Mouse (Mus musculus) liver, adult 2 months (tissue): ENCODE measurements around the gene Tnf.

Experiments
- CTCF ChIP-seq: fragments of 200-500 bp; IDR thresholded peaks from 2 replicates; pipeline ENCODE4 v1.5.1; 2011; ENCODE audit warnings: low read depth, low read length, control low read depth
- POLR2A ChIP-seq: fragments of 200-500 bp; IDR thresholded peaks from 2 replicates; pipeline ENCODE4 v1.6.1; 2011; ENCODE audit warnings: low read length, control low read depth; ENCODE audit not compliant: insufficient read depth; ENCODE audit errors: extremely low read depth

GRCm38 (mm10) chr17:35186681-35187080 is 15.1 kb downstream of the Tnf start:
- no peak for TF ChIP-seq CTCF
- TF ChIP-seq POLR2A, result no peak
